Mouse (Mus musculus) heart, embryonic 15.5 days (tissue): Measurements from ENCODE around the gene Aldh1l1. TPM values are rescaled to one million over a fixed set of nuclear protein-coding genes. Genes with fewer than 3 reads are reported as not detected.

Experiments used
- ATAC-seq: fragments of 200-750 bp; cut with Nextera tagmentation; replicated peaks from 2 replicates; pipeline ENCODE4 v1.8.0; 2017; ENCODE audit warnings: low read depth, moderate TSS enrichment; ENCODE audit not compliant: insufficient number of reproducible peaks, insufficient read depth, low FRiP score
- H3K27ac ChIP-seq: fragments of 300-500 bp; sonication (generic); 2 replicates; pipeline ENCODE4 v1.5.1; 2015; ENCODE audit warnings: mild to moderate bottlenecking, inconsistent platforms
- H3K27me3 ChIP-seq: fragments of 300-500 bp; sonication (generic); 2 replicates; pipeline ENCODE4 v1.6.1; 2015; ENCODE audit warnings: inconsistent platforms
- H3K36me3 ChIP-seq: fragments of 300-500 bp; sonication (generic); 2 replicates; pipeline ENCODE4 v1.6.1; 2015; ENCODE audit warnings: mild to moderate bottlenecking, inconsistent platforms
- H3K4me1 ChIP-seq: fragments of 300-500 bp; sonication (generic); replicated peaks from 2 replicates; pipeline ENCODE4 v1.6.1; 2015; ENCODE audit warnings: inconsistent platforms
- H3K4me2 ChIP-seq: fragments of 300-500 bp; sonication (generic); 2 replicates; pipeline ENCODE4 v1.6.1; 2015; ENCODE audit warnings: inconsistent platforms, mild to moderate bottlenecking, moderate library complexity
- H3K4me3 ChIP-seq: fragments of 300-500 bp; sonication (generic); 2 replicates; pipeline ENCODE4 v1.5.1; 2015; ENCODE audit warnings: mild to moderate bottlenecking, inconsistent platforms
- H3K9ac ChIP-seq: fragments of 300-500 bp; sonication (generic); 2 replicates; pipeline ENCODE4 v1.6.1; 2015; ENCODE audit warnings: mild to moderate bottlenecking, inconsistent platforms
- H3K9me3 ChIP-seq: fragments of 300-500 bp; sonication (generic); replicated peaks from 2 replicates; pipeline ENCODE4 v1.6.1; 2016; ENCODE audit warnings: inconsistent platforms
- WGBS: fragments of 180-500 bp; shearing (Covaris S2); methylation state at CpG from one replicate; pipeline ENCODE4 v1.1.7; 2015; ENCODE audit warnings: mixed read lengths; 5-methylcytosine and 5-hydroxymethylcytosine counted together
- polyA plus RNA-seq: library from polyadenylated mRNA; unstranded; fragments of >200 nt; fragmentation: Nextera tagmentation; extraction: Ambion mirVana; gene quantifications from 2 replicates; pipeline ENCODE4 v1.2.1, GENCODE M21; 2015

The Aldh1l1 gene
- polyA plus RNA-seq, 1 experiment from 2014 or later: 1.8 TPM

- Histone ChIP-seq H3K9ac (no peak overlapping the region; the same call in 1 of the 2 replicates), H3K36me3 (peaks cover 18% of the 10 kb centered on the region; the same call in 1 of the 2 replicates)
Observed at GRCm38 (mm10) chr6:90470947-90471541, 15.2 kb upstream of the Aldh1l1 start.

DNA sequence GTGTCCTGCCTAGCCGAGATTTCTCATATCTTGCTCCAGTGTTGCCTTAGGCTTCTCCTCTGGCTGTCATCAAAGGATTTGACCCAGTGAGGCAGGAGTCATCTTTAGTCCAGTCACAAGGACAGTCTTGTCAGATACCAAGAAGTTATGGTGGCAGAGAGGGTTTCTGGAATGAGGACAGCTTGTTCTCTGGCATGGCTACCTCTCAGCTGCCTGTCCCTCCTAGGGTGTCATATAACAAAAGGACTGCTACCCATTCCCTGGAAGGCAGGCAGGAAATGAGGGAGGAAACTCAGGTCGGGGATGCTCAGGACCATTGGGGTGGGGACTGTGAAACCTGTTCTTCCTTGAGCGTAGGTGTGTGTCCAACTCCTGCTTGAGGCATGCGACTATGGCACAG, 14.1 kb upstream of the Aldh1l1 start:
- 68% methylated on average over 4 of the region's 4 CpGs for WGBS
- no peak overlapping the region for H3K27ac ChIP-seq
- H3K9ac ChIP-seq: no peak overlapping the region
- H3K4me2 ChIP-seq: no peak overlapping the region
- no peak for ATAC-seq
- no peaks in the 10 kb centered on the region for H3K9me3 ChIP-seq
- H3K36me3 ChIP-seq: peaks cover 10% of the 10 kb centered on the region; the same call in 1 of the 2 replicates
- H3K4me3 ChIP-seq: no peak overlapping the region
- peaks cover 40% of the 10 kb centered on the region for H3K4me1 ChIP-seq
- no peaks in the 10 kb centered on the region for H3K27me3 ChIP-seq

More at GRCm38 (mm10) chr6:90470947-90471541, 15.2 kb upstream of the Aldh1l1 start:
- 32% methylated on average over 12 of the region's 12 CpGs for WGBS
- Histone ChIP-seq H3K9me3 (no peaks in the 10 kb centered on the region), H3K27me3 (no peaks in the 10 kb centered on the region), H3K4me3 (no peak overlapping the region), H3K4me1 (peaks cover 34% of the 10 kb centered on the region), H3K27ac (peak overlapping the region; percentile 85), H3K4me2 (0 out of 2 replicates have a peak overlapping the region, but pooled peaks have one; percentile 2)
- peak; percentile 33; the same call in 1 of the 2 replicates for ATAC-seq

- Histone ChIP-seq H3K4me3 (no peak overlapping the region), H3K27ac (no peak overlapping the region), H3K9ac (no peak overlapping the region), H3K27me3 (no peaks in the 10 kb centered on the region), H3K36me3 (0 out of 2 replicates have a peak, but pooled peaks cover 4% of the 10 kb centered on the region), H3K9me3 (no peaks in the 10 kb centered on the region), H3K4me2 (no peak overlapping the region), H3K4me1 (peaks cover 45% of the 10 kb centered on the region)
- ATAC-seq: no peak
- 80% methylated on average over 3 of the region's 3 CpGs for WGBS
Observed at GRCm38 (mm10) chr6:90472697-90473096, 13.5 kb upstream of the Aldh1l1 start.

GRCm38 (mm10) chr6:90473630-90474360, 12.4 kb upstream of the Aldh1l1 start:
- Histone ChIP-seq H3K9me3 (no peaks in the 10 kb centered on the region), H3K27ac (no peak overlapping the region), H3K4me3 (no peak overlapping the region), H3K27me3 (no peaks in the 10 kb centered on the region), H3K9ac (no peak overlapping the region), H3K36me3 (0 out of 2 replicates have a peak, but pooled peaks cover 4% of the 10 kb centered on the region), H3K4me2 (no peak overlapping the region), H3K4me1 (peaks cover 36% of the 10 kb centered on the region)
- WGBS: 94% methylated on average over 24 of the region's 24 CpGs
- no peak for ATAC-seq

- H3K27me3 ChIP-seq: no peaks in the 10 kb centered on the region
- H3K9ac ChIP-seq: no peak overlapping the region
- 0 out of 2 replicates have a peak, but pooled peaks cover 4% of the 10 kb centered on the region for H3K36me3 ChIP-seq
- no peak overlapping the region for H3K27ac ChIP-seq
- H3K4me2 ChIP-seq: no peak overlapping the region
- no peak overlapping the region for H3K4me3 ChIP-seq
- ATAC-seq: no peak
- peaks cover 36% of the 10 kb centered on the region for H3K4me1 ChIP-seq
- WGBS: 84% methylated on average over 3 of the region's 3 CpGs
- no peaks in the 10 kb centered on the region for H3K9me3 ChIP-seq
Observed at GRCm38 (mm10) chr6:90474361-90474750, 11.9 kb upstream of the Aldh1l1 start.

DNA sequence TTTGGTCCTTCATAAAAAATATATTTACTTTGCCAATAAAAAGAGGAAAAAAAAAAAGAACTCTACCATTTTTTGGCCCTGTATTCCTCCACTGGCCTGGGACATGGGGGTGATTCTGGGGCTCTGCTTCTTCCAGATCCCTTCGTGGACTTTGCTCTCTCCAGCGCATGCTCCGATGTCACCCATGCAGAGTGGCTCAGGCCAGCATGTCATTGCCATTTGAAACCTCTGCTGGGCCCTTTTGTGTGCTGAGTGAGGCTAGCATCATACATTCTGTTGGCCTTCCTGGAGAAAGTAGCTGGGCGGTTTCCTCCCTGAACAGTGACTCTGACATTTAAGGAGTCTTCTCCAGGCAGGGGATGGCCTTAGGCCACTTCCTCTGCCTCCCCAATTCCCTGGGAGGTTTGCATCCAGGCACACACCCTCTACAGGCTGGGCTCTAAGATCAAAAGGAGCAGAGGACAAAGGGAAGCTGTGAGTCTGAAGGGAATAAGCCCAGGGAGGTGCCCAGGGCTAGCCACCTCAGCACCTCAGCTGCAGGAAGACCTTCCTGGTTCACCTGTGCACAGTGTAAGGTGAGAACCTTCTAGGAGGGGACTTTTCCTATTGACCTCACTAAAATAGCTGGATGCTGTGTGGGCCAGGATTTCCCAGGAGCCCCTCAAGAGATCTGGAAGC, 10.9 kb upstream of the Aldh1l1 start:
- WGBS: 83% methylated on average over 4 of the region's 4 CpGs
- no peaks in the 10 kb centered on the region for H3K27me3 ChIP-seq

GRCm38 (mm10) chr6:90475854-90476212, 10.4 kb upstream of the Aldh1l1 start:
- Histone ChIP-seq H3K9me3 (no peaks in the 10 kb centered on the region), H3K4me3 (no peak overlapping the region), H3K4me2 (no peak overlapping the region), H3K27me3 (no peaks in the 10 kb centered on the region), H3K9ac (no peak overlapping the region), H3K27ac (no peak overlapping the region), H3K36me3 (0 out of 2 replicates have a peak, but pooled peaks cover 4% of the 10 kb centered on the region), H3K4me1 (peaks cover 33% of the 10 kb centered on the region)
- 84% methylated on average over 3 of the region's 3 CpGs for WGBS
- no peak for ATAC-seq

More for the DNA sequence above, 10.9 kb upstream of the Aldh1l1 start:
- Histone ChIP-seq H3K4me3 (no peak overlapping the region), H3K9ac (no peak overlapping the region), H3K36me3 (0 out of 2 replicates have a peak, but pooled peaks cover 4% of the 10 kb centered on the region), H3K9me3 (no peaks in the 10 kb centered on the region), H3K4me2 (no peak overlapping the region), H3K27ac (no peak overlapping the region), H3K4me1 (peaks cover 33% of the 10 kb centered on the region)
- no peak for ATAC-seq

- Histone ChIP-seq H3K36me3 (0 out of 2 replicates have a peak, but pooled peaks cover 4% of the 10 kb centered on the region), H3K9ac (no peak overlapping the region), H3K27ac (peak overlapping the region; percentile 36; the same call in 1 of the 2 replicates), H3K4me3 (no peak overlapping the region), H3K27me3 (no peaks in the 10 kb centered on the region), H3K9me3 (no peaks in the 10 kb centered on the region), H3K4me2 (peak overlapping the region; percentile 45), H3K4me1 (peaks cover 24% of the 10 kb centered on the region)
- ATAC-seq: no peak
- 30% methylated on average over 14 of the region's 14 CpGs for WGBS
Observed at GRCm38 (mm10) chr6:90476941-90477518, 9.2 kb upstream of the Aldh1l1 start.

DNA sequence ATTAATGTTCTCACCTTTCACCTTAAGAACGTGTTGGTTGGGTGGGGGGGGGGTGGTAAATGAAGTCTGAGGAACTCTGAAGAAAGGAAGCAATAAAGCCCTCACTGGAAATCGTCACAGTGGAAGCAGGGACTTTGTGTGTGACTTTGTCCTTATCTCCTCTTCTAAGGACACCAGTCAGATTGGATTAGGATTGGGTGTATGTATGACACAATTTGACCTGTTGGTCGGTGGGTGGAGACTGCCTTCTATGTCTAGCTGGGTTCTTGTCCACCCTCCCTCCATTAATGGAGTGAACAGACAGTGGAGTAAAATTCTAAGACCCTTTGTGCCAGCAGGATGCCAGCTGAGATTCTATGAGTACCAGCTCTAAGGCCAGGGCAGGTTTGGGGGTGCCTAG, 2.0 kb upstream of the Aldh1l1 start:
- Histone ChIP-seq H3K9ac (no peak overlapping the region), H3K27ac (no peak overlapping the region), H3K4me2 (no peak overlapping the region), H3K27me3 (no peaks in the 10 kb centered on the region), H3K36me3 (no peaks in the 10 kb centered on the region), H3K4me1 (peaks cover 8% of the 10 kb centered on the region; the same call in 1 of the 2 replicates), H3K9me3 (no peaks in the 10 kb centered on the region), H3K4me3 (no peak overlapping the region)
- no peak for ATAC-seq
- WGBS: 53% methylated on average over 3 of the region's 3 CpGs

DNA sequence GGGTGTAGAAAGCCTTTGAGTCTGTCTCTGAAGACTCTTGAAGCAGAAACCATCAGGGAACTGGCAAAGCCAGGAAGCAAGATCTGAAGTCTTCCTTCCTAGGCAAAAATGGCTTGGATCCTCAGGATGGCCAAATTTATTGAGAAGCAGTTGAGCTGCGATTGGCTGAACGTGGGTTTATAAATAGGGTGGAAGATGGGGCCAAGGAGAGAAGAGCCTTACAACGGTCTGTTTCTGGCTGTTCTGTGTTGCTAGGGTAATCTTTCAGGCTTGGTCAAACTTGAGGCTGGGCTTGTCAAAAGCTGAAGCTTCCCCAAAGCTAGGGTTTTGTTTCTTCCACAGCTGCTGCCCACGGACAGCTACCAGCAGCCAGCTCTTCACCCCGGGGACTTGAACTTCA, 1.4 kb upstream of the Aldh1l1 start:
- no peaks in the 10 kb centered on the region for H3K9me3 ChIP-seq
- no peak overlapping the region for H3K4me3 ChIP-seq
- ATAC-seq: no peak
- no peaks in the 10 kb centered on the region for H3K27me3 ChIP-seq
- no peaks in the 10 kb centered on the region for H3K36me3 ChIP-seq
- WGBS: 67% methylated on average over 5 of the region's 5 CpGs
- peaks cover 8% of the 10 kb centered on the region; the same call in 1 of the 2 replicates for H3K4me1 ChIP-seq
- no peak overlapping the region for H3K9ac ChIP-seq
- H3K27ac ChIP-seq: no peak overlapping the region
- H3K4me2 ChIP-seq: no peak overlapping the region

- WGBS: 84% methylated on average over 1 of the region's 1 CpGs
- Histone ChIP-seq H3K36me3 (no peaks in the 10 kb centered on the region), H3K4me2 (no peak overlapping the region), H3K4me3 (no peak overlapping the region), H3K9me3 (no peaks in the 10 kb centered on the region), H3K9ac (no peak overlapping the region), H3K4me1 (no peaks in the 10 kb centered on the region), H3K27me3 (no peaks in the 10 kb centered on the region), H3K27ac (no peak overlapping the region)
- ATAC-seq: no peak
Observed at GRCm38 (mm10) chr6:90487531-90487930, 1.3 kb downstream of the Aldh1l1 start.
